Mouse (Mus musculus) liver, embryonic 14.5 days (tissue): ENCODE data around the gene Utrn.

Experiments
- CTCF ChIP-seq: IDR thresholded peaks from 2 replicates; pipeline ENCODE4 v1.5.1; 2016; ENCODE audit warnings: antibody characterized with exemption, low read depth, control low read depth
- EP300 ChIP-seq: IDR thresholded peaks from 2 replicates; pipeline ENCODE4 v1.6.1; 2016; ENCODE audit warnings: antibody characterized with exemption, low read depth

DNA sequence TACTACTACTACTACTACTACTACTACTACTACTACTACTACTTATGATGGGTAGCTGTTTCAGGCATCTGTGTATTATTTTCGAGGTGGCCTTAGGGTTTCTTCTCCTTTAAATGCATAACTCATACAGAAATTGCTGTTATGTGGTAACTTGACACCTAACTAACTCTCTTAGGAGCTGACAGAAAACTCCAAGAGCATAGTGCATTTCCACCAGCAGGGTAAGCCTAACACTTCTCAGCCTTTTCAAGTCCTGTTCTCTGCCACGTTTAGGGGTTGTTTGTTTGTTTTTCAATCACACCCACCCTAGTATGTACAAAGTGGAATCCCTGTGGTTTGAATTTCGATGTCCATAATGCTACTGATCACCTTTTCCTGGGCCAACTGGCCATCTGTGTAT lies 78.3 kb downstream of the Utrn start:
- TF ChIP-seq CTCF, result no peak
- no peak for TF ChIP-seq EP300
